Mouse (Mus musculus): ENCODE measurements around the gene Atg7. TPM values are rescaled to one million over a fixed set of nuclear protein-coding genes. Genes with fewer than 3 reads are reported as not detected.

Atg7 gene
- total RNA-seq, 4 experiments from 2014 or later, result 8.2 to 10.4 (median 9.0) TPM

DNA sequence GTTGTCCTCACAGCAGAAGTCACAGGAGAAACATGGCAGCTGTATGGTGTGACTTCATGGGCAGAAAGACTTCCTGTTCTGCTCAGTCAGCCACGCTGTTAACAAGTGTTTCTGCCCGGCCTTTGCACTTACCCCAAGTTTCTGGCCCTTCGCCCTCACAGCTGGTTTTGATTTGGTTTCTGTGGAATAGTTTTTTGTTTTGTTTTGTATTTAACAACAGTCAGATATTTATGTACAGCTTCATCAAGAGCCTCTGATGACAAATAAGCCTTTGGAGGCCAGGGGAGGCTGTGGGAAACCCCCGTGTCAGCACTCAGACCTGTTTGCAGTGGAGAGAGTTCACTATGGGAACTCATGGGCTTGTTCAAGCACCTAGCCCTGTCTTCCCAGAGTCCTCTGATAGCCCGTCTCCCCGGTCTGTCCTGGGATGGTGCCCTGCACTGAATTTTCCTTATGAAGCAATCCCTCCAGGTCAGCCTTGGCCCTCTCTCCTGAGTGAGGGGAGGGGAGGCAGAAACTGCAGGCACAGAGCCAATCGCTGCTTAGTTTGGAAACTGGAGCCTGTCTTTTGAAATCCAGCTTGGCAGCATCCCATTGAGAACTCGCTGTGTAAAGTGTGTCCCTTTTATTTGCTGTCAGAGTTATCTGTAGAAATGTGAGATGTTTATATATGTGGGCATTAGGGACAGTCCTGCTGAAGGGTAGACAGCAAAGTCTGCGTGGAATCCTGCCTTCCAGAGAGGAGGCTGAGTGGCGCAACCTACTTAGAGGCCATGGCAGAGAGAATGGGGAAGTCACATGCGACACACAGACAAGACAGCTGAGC is 138.7 kb downstream of the Atg7 start:
- DNase-seq (ENCODE audit: low spot score in 2 of 2), result peak; percentile 76 to 84

DNA sequence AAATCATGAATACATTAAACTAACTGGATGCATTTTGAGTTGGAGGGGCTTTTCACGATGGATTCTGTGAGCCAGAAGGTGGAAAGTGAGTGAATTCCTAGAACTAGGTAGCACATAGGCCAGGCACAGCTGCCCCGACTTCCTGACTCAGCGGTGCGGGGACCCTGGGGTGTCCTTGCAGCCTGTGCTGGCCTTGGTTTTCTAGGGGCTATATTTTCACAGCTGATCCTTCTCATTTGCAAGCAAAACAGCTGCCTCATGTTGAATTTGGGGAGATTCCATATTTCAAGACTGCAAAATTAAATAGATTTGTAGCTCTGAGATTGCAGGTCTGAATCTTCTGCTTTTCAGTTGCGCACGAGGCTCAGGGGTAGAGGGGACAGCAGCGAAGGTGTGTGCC is 139.6 kb downstream of the Atg7 start:
- DNase-seq (ENCODE audit: low spot score in 2 of 2), result no peak

GRCm38 (mm10) chr6:114786461-114786860 is 143.6 kb downstream of the Atg7 start:
- no peak for DNase-seq (ENCODE audit: low spot score in 2 of 2)

- no peak for DNase-seq (ENCODE audit: low spot score in 2 of 2)
These were observed 144.7 kb downstream of the Atg7 start for GRCm38 (mm10) chr6:114787606-114788005.

GRCm38 (mm10) chr6:114788663-114789062 is 145.8 kb downstream of the Atg7 start:
- DNase-seq (ENCODE audit: low spot score in 2 of 2), result no peak

- no peak for DNase-seq (ENCODE audit: low spot score in 2 of 2)
These were observed 147.2 kb downstream of the Atg7 start for GRCm38 (mm10) chr6:114790084-114790483.

DNA sequence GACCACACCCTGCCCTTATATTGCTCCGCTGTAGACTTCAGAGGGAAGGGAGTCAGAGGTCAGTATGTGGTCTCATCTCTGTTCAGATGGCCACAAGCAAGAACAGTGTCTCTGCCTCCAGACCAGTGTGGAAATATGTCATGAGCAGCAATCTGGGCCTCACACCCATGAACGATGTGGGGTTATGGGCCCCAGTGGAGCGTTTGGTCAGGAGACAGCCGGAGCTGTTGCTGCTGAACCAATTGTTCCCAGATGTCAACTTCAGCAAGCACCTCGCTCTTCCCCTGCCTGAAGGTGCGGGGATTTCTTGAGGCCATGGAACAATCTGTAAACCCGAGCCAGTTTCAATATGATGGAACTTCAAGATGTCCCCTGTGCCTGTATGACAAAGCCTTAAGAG is 148.0 kb downstream of the Atg7 start:
- DNase-seq (ENCODE audit: low spot score in 2 of 2), result no peak

DNA sequence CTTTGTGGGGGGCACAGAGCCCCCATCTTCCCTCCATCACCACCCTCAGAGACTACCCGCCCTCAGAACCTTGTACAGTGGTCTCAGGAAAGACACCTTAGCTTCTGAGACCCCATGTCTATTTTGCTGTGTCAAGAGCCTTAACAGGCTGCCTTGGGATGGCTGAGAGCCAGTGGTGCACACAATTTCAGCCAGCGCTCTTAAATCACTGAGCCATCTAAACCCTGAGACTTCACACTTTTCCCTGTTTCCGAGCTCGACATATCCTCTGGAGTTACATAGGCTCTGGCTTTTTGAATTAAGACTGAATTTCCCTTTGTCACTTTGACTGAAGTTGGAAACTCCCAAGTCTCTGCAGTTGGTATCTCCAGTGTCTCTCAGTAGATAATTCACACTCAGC is 148.9 kb downstream of the Atg7 start:
- no peak for DNase-seq (ENCODE audit: low spot score in 2 of 2)

DNA sequence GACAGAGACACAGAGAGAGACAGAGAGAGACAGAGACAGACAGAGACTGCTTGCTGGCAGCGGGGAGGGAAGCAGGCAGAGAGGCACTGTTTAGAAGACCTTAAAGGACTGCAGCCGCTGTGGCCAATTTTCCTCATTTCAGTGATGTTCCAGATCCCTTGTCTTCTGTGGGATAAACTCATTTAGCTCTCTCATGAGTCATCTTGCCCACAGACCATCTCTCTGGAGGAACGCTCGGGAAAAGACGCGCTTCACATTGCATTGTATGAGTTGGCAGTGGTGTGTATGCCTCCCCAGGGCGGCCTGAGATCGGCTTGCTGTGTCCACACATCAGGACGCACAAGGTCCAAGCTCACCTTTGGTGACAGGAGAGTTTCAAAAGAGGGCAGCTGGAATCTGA is 151.8 kb downstream of the Atg7 start:
- no peak for DNase-seq (ENCODE audit: low spot score in 2 of 2)

DNA sequence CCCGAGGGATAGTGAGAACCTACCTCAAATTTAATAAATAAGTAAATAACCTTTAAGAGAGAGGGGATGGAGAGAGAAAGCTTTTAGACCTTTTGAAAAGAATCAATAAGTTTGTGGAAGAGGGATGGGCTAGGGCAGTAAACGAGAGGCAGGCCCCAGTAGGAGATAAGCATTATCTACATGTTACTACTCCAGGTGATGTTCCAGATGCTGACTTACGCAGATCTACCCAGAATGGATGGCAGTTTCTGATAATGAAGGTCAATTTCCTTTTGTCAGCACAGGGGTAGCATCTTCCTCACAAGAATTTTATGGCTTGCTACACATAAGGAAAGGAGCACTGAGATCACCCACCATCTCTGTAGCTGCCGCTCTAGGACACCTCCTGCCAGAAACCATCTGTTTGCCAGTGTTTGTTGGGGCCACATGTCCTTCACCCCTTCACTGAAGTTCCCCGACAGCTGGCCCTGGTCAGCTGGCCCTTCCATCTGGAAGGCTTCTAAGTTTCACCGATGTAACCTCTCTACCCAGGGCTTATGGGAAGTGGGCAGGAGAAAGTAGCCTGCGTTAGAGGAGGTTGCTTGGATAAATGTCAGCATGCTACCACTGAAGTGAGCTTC is 152.9 kb downstream of the Atg7 start:
- no peak for DNase-seq (ENCODE audit: low spot score in 2 of 2)

GRCm38 (mm10) chr6:114797901-114798300 is 155.0 kb downstream of the Atg7 start:
- no peak for DNase-seq (ENCODE audit: low spot score in 2 of 2)

DNA sequence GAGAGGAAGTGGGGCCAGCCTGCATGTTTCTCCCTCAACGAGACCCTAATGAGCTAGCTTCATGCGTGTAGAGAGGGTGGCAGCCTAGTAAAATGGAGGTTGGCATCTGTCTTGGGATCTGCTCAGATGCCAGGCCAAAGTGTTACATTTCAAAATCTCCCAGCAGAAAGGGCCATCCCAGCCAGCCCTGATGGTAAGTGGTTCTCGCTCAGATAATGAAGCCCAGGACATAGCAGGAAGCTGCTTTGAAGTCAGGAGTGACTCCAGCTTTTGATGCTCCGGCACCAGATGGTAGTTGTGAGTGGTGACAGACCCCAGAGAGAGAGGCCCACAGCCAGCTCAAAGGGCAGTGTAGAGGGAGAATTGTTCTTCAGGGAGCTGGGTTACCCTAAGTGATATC is 155.8 kb downstream of the Atg7 start:
- DNase-seq (ENCODE audit: low spot score in 2 of 2), result no peak

DNA sequence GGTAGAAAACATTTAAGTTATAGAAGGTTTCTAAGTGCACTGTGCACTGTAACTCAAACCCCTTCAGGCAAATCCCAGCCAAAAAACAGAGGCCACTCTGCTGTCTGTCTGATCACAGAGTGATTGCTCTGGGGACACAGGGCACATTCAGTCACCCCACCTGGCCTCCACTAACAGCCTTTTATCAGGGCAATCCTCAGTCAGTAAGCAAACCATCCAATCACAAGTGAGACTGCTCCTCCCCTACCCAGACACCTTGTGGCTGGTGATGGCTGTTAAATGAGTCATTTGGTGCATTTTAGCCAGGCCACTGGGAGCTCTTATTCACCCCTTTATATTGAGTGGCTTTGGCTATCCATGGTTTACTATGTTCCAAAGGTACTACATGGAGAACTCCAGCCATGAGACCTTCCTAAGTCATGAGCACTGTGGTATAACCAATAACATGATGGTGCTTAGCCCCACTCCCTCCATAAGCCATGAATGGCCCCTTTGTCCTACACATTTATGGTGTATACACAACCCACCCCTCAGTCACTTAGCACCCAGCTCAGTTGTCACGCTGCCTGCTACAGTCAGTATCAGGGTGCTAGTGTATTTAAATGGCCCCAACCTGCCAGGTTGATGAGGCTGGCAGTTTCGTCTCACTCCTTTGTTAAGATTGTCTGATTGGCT is 157.5 kb downstream of the Atg7 start:
- DNase-seq (ENCODE audit: low spot score in 2 of 2), result no peak

GRCm38 (mm10) chr6:114803915-114804535 is 161.1 kb downstream of the Atg7 start:
- DNase-seq (ENCODE audit: low spot score in 2 of 2), result no peak

GRCm38 (mm10) chr6:114804866-114805265 is 162.0 kb downstream of the Atg7 start:
- peak in 1 of 2 experiments; percentile 55 for DNase-seq (ENCODE audit: low spot score in 2 of 2)

DNA sequence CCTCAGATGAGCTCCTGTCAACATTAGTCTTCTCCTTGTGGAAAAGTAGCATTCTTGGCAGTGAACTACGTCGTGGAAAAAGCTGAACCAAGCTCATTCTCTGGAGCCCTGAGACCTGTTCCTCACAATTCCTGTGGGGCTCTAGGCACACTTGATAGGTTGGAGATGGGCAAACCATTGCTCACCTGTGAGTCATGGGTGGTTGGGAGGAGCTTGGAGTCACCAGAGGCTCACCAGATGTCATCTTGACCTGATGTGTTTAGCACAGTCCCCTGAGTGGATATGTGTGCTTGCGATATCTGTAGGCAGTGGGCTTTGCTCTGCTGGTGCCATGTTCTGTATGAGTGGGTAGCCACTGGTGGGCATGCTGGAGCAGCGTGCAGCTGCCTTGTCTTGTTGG is 163.0 kb downstream of the Atg7 start:
- DNase-seq (ENCODE audit: low spot score in 2 of 2), result no peak

DNA sequence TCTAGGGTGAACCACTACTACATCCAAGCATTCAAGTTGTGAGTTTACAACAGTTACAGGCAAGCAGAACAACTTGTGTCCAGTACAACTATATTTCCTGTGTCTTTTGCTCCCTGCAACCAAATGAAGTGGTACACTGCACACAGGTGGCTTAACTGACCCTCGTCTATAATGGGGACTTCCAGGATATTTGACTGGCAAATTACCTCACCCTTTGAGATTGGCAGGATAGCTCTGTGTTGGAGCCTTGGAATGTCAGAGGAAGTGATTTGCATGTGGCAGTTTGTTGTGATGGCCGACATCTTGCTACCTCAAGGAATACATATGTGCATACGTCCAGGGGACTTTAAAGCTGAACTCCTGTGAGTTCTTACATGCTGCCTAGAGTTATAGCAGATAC is 164.6 kb downstream of the Atg7 start:
- no peak for DNase-seq (ENCODE audit: low spot score in 2 of 2)

DNA sequence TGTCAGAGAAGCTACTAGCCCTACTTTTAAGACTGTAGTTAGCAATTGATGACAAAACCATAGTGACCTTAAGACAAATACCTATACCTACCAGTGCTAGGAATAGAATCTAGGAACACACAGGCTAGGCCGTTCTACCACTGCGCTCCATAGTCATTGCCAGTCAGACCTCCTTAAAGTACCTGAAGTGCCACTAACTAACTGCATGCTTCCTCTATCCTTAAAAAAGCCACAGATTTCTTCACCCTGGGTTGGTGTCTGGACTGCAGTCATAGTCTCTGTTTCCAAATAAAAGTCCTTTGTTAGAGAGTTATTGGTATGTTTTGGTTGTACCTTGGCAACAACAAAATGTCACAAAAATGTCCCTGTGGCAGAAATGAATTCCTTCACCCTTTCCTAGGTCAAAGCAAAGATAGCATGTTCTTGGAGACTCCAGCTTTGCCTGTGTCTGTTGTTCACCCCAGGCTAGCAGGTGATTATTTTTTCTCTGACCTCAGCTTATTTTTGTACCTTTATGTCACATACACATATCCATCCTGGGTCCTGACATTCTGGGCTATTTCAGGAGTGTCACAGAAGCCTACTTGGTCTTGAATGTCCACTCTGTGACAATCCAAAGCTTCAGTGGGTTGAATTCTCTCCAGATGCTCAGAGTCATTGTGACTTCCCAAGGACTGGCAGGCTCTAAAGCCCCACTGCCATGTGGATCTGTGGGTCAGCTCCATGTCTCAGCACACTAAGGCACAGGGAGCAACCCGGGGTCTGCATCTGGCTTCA is 165.9 kb downstream of the Atg7 start:
- DNase-seq (ENCODE audit: low spot score in 2 of 2), result no peak

DNA sequence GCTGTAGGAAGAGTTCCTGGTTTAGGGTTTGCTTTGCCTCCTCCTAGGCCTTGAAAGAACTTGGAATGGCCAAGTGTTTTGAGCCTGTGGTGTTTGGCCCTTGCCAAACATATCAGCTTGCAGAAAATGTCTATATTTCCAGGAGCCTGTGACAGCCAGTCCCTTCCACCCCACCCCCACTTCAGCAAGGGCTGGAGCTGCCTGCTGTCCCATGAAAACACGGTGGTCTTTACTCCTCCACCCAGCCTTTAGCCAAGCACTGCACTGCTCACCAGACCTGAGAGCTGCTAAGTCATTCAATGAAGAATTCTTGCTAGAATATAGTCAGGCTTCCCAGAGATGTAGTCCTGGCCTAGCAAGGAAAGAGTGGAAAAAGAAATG is 166.5 kb downstream of the Atg7 start:
- no peak for DNase-seq (ENCODE audit: low spot score in 2 of 2)

DNA sequence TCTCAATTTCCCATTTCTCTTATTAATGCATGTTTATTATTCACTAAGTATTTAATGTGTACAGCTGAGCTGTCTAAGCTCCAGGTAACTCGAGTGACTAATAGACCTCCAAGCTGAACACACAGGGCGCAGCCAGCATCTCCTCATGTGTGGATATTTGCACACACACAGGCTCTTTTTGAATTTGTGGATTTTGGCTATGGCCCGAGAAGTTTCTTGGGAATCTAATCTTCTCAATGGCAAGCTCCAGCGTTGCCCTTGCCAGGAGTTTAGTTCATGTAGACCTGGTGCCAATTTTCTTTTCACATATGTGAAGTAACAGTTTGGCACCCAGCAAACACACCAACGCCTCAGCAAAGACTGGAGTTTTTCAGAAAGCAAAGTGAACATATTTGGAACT is 169.4 kb downstream of the Atg7 start:
- DNase-seq (ENCODE audit: low spot score in 2 of 2), result peak; percentile 60 to 71

GRCm38 (mm10) chr6:114812779-114813178 is 169.9 kb downstream of the Atg7 start:
- peak in 1 of 2 experiments; percentile 38 for DNase-seq (ENCODE audit: low spot score in 2 of 2)
